Mouse (Mus musculus): ENCODE measurements around the gene Fbxl21. TPM values are rescaled to one million over a fixed set of nuclear protein-coding genes. Genes with fewer than 3 reads are reported as not detected.
A peak's percentile ranks its signal among the peaks of the same experiment; 100 is the strongest.

Fbxl21 gene
- total RNA-seq, 4 experiments from 2014 or later: 11.7 to 14.0 (median 11.9) TPM

DNA sequence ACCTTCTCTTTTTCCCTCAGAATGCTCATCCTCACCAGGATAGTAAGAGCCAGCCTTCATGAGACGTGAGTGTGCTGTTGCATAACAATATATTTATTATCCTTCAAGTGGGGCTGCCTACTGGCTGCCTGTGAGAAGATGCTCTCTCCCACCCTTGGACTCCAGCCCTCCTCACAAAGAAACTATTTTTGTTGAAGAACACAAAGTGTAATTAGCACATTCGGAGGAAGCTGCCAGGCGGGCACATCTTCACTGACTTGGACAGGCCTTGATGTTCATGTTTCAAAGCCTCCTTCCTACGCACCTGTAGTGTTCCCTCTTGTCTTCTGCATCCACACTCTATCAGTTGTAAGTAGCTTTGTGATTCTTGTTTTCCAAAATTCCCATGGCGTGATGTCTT, 58.2 kb downstream of the Fbxl21 start:
- peak in 1 of 2 experiments; percentile 29 for DNase-seq (ENCODE audit: low spot score in 2 of 2)

DNA sequence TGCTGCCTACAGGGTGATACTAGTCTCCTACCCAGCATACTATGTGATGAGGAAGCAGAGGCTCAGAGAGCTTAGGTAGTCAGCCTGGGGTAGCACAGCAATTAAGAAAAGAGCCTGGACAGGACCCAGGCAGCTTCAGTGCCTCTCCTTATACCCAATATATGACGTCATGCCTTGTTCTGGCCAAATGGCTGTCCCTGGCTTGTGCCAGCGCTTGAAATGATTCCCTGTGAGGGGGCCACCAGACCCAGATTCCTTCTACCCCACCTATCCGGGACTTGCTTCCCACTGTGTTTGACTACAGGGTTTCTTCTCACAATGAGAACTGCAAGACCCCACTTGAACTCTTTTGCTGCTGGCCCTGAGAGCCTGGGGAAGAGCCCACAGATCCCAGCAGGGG, 59.2 kb downstream of the Fbxl21 start:
- DNase-seq (ENCODE audit: low spot score in 2 of 2): no peak

DNA sequence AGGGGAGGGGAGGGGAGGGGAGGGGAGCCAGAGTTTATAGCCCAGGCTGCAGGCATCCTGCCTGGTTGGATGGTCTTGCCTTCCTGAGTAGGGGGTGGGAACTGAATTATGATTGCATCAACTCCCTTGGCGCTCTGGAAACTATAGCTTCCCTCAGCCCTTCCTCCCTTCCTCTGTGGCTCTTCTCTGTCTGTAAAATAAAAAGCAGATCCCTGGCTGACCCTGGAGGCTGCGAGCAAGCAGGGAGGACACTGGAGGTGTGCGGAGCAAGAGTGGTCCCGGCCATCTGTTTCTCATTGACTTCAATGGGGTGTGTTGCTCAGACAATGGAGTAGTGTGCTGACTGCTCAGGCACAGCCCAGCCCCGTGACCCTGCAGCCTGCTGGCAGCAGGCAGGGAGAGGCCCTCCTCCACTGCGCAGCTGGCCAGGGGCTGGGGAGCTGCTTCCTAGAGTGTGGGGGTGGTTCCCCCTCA, 59.7 kb downstream of the Fbxl21 start:
- peak in 1 of 2 experiments; percentile 56 for DNase-seq (ENCODE audit: low spot score in 2 of 2)

DNA sequence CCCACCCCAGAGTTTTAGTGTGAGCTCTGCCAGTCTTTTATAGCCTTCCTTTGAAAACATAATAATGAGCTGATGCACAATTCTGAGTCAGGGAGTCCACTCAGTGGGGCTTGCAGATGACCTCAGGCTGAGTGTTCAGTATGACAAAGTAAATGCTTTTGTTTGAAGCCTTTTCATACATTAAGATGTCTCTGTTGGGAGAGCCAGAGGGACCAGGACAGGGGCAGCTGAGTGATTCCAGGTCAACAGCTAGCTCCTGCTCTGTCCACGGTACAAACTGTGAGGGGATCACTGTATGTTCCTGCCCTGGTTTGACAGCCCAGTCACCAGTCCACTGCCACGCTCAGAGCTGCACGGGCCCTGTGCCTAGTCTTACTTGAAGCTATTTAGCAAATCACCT, 60.4 kb downstream of the Fbxl21 start:
- no peak for DNase-seq (ENCODE audit: low spot score in 2 of 2)

DNA sequence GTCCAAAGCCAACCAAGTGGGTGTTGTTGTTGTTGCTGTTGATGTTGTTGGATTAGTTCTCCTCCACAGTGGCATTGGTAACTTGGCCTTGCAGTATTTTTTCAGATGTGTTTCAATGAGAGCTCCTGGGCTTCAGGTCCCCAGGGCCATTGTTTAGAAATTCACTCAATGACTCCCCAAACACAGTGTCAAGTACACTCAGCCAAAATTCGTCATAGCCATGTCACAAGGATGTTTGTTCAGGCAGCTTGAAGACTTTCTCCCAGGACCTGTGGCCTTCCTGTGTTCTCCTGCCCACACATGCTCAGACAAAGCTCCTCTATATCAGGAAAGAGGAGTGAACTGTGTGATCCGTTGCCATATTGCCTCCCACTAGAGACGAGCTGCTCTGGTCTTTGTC, 63.8 kb downstream of the Fbxl21 start:
- no peak for DNase-seq (ENCODE audit: low spot score in 2 of 2)

Other genes starting within 250 kb of the Fbxl21 start
- 100 to 1,000 TPM; 124 to 142 (median 136) TPM for gene Cxcl14, start 225.9 kb upstream of the Fbxl21 start, total RNA-seq (2022)
- not detected for gene Gm3045, start 95.9 kb upstream of the Fbxl21 start, total RNA-seq (2022)
- under 1 TPM in 2 of 4 experiments, not detected in 2; 0.09 to 0.11 TPM for gene Slc25a48, start 84.1 kb upstream of the Fbxl21 start, total RNA-seq (2022)
- gene Il9, start 40.2 kb upstream of the Fbxl21 start, total RNA-seq (2022): not detected
- not detected for gene Lect2, start 26.0 kb downstream of the Fbxl21 start, total RNA-seq (2022)
- gene Tgfbi, start 87.1 kb downstream of the Fbxl21 start, total RNA-seq (2022): 1 to 10 TPM; 4.5 to 5.1 (median 4.9) TPM
- gene Smad5, start 180.5 kb downstream of the Fbxl21 start, total RNA-seq (2022): 10 to 100 TPM; 23.7 to 25.7 (median 23.8) TPM
- 10 to 100 TPM; 13.4 to 15.8 (median 15.2) TPM for gene Gm45623, start 231.4 kb downstream of the Fbxl21 start, total RNA-seq (2022)

Data from left cerebral cortex, adult 8-10 months (tissue).